Mouse (Mus musculus) left cerebral cortex, adult 11 months (tissue): ENCODE measurements at regions not wholly inside any gene's neighbourhood (a gene's known extent, or its start where the extent isn't known, plus 50 kb on each side); places are given as distances from the start of the nearest gene placed in this dataset.

Experiments
- DNase-seq: peaks from one replicate; pipeline ENCODE4 v3.0.0; 2022; ENCODE audit warnings: low spot score

DNA sequence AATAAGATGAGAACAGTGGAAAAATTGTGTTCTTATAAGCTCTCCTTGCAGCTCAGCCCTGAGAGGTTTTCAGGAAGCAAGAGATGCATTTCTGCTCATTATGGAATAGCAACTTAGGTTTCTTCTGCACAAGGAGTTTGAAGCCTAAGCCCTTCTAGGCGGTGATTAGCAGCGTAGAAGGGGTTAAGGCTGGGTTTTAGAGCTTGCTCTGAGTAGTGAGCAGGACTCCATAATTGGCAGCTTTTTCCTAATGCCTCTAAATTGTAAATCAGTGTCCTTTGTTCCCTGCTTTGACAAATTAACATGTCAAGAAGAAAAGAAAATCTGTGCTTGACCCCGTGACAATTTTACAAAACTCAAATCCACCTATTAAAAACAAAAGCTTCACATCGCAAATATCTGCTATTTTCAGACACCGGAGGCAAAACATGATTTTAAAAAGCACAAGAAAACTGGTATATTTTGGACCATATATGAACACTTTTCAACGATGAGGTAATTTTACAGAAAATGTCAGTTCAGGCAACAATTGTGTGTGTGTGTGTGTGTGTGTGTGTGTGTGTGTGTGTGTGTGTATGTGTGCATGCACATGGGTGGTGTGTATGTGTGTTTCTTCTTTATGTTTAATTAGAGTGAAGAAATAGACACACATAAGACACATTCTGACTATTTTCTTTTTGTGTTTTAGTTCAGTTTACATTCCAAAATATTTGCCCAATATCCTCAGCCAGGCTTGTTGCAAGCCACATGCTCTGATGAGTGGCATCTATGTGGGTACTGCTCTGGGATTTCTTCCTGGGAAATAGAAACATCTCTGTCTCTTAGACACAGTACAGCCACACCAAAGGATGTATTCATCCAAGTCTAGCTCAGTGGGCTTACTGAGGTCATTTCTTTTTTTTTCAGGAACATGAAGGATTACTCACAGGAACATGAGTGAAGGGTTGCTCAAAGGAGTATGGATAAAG lies 804.3 kb downstream of the Tmem132b start:
- no peak for DNase-seq

DNA sequence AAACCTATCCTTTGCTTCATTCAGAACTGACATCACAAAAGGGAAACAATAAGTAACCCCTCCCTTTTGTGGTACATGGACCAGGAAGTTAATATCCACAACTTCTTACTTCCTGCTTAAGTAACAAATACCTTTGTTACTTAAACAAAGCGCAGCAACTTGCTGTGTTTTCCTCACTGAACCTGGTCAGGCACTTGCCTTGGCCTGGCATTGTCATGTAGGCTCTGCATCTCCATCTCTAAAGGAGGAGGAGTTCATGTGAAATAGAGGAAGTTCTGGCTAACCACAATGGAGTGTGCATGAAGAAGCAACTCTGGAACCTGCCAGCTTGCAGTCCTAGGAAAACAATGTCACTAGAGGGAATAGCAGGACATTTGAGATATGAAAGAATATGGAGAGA lies 806.3 kb downstream of the Tmem132b start:
- DNase-seq: no peak

DNA sequence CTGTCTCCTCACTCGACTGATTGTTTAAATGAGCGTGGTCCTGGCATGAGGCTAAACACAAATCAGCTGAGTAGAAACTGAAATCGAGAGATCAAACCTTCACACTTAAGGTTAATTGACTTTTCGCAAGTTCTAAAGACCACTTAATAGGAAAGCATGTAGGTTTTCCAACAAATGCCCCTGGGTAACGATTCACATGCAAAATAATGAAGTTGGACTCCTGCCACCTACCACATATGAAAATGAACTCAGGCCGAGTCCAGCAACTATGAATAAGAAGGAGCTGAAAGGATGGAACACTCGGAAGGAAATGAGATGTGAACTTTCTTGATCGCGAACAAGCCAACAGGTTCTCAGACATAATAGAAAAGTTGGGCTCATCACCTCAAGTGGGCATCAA lies 812.0 kb downstream of the Tmem132b start:
- no peak for DNase-seq

DNA sequence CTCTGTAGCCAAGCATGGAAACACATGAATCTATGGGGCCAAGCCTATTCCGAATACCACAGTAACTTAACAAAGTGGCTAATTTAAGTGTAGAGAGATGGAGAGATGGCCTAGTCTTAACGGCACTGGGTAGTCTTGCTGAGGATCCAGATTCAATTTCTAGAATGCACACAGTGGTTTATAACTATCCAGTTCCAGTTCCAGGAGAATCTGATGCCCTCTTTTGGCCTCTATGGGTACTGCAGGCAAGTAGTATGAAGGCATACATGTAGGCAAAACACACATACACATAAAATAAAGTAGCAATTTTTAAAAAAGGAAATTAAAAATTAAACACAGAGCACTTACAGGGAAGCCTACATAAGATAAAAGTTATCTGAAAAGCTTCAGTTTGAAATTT lies 819.4 kb downstream of the Tmem132b start:
- DNase-seq: no peak

DNA sequence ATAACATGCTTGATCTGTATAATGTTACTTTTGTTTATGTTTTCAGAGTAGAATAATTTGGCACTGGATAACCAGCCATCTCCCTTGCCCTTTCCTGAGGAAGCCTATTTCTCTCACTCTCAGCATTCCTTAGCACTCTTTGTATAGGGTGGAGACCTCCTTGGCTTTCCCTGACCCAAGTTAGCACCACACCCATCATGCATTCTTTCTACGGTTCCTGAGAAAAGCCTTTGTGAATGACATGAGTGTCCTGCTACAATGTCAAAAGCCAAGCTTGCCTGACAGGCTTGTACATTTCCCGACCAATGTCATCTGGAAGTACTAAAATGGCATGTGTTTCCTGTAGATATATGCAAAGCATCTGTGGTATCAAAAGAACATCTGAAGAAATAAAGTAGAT lies 837.9 kb downstream of the Tmem132b start:
- DNase-seq: no peak

DNA sequence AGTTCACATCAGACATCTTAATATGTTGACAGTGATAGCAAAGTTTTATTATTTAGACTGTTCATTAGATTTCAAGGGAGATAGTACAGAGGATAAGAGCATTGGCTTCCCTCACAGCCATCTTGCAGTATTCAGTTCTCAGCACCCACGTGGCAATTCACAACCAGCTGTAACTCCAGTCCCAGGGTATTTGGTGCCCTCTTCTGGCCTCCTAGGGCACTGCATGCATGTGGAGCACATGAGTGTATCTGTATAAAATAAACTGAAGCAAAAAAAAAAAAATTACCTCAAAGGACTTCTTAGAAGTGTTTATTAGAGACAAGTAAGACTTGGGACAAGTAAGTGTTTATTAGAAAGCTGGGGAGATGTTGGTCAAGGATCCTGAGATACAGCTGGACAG lies 849.3 kb upstream of the Tmem132c start:
- no peak for DNase-seq

DNA sequence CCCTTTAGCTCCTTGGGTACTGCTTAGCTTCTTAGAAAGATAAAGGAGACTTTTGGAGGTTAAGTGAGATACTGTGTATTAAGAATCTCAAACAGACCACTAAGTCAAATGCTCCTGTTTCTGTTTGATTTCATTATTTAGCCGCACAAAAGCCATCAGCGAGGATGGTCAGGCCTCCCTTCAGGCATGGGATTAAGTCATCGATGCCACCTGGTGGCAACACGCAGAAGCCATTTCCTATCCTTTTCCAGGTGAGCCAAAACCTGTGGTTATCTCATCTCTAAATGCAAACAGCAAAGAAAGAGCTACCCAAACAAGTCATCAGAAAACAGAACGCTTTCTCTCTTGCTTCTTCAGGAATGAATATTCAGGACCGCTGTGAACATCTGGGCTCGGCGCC lies 846.3 kb upstream of the Tmem132c start:
- DNase-seq: peak; percentile 25

DNA sequence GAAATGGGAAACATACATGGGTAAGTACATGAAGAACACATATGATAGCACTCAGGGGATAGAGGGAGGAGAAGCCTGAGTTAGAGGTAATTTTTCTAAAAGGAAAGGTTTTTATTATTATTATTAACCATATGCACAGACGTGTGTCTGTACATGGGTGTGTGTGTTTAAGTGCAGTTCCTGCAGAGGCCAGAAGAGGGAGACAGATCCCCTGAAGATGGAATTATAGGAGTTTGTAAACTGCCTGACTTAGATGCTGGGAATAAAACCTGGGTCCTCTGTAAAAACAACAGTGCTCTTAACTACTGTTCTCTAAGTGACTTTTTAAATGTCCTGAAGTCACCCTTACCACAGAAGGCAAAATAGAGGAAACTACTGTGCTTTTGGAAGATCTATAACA lies 809.9 kb upstream of the Tmem132c start:
- no peak for DNase-seq

DNA sequence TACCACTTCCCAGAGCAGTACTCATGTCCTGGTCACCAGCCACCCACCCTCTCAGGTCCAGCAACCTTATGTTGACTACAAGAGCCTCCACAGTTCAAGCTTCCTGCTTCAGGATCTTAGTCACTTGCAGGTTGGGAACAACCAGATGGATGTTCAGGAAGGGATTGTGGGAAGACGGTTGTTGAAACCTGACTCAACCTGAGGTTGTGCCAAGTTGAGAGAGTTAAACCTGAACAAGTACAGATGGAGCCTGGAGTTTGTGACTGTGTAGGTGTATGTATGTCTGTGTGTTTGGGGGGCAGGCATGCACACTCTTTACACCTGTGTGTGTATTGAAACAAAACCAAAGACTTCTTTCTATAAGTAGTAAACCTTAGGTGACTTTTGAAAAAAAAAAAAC lies 802.9 kb upstream of the Tmem132c start:
- DNase-seq: no peak

DNA sequence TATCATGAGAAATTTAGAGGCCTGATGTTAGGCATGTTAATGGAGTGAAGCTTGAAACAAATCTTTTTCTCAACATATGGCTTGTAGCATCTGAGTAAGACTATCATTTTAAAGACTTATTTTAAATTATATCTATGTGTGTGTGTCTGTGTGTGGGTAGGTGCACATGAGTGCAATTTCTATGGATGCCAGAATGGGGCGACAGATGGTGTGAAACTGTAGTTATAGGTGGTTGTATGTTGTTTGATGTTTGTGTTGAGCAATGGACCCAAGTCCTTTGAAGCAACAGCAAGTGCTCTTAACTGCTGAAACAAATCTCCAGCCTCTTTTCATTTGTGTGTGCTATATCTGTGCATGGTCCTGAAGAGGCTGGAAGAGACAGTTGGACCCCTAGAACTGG lies 801.1 kb upstream of the Tmem132c start:
- DNase-seq: no peak

DNA sequence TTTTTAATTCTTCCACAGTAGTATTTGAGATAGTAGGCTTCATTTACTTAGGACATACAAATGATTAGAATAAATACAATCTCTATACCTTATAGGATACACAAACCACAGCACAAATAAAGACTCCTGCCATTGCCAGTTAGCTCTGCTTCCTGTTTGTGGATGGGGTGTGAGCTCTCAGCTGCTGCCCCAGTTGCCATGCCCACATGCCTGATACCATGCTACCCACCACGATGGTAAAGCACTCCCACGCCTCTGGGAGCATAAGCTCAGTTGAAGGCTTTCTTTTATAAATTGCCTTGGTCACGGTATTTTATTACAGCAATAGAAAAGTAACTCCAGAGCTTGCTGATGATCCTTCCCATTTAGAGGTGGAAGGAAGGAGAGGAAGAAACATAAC lies 765.8 kb upstream of the Tmem132c start:
- DNase-seq: no peak

DNA sequence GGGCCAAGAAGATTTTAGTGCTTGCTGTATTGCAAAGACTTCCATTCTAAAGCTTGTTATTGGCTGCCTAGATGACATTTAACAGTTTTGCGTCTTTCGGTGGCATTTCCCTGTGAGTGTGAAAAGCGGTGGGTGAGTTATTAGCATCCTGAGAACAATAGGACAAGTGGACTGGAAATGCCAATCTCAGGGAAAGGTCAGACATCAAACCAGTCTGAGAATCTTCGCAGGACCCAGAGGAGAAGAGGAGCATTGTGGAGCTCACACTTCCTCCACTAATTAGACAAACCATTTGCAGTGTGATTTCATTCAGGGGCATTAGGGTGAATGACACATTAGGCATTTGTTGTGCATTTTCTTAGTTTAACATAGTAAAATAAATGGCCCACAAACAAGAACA lies 719.5 kb upstream of the Tmem132c start:
- DNase-seq: no peak

DNA sequence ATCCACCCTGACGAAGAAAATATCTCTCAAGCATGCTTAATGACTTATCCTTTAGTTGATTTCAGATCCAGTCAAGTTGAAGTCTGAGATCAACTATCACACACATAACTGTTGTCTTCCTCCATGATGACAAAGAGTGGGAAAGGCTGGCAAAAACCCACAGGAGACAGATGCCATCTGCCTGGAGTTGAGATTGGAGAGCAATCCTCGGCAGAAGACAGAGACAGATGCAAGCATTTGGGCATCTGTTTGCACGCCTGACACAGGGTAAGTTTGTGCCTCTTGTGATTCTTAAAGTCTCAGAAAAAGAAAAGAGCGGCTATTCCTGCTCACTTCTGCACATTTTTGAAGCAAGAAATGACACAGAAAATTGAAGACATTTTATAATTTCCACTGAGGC lies 715.7 kb upstream of the Tmem132c start:
- DNase-seq: peak; percentile 28

DNA sequence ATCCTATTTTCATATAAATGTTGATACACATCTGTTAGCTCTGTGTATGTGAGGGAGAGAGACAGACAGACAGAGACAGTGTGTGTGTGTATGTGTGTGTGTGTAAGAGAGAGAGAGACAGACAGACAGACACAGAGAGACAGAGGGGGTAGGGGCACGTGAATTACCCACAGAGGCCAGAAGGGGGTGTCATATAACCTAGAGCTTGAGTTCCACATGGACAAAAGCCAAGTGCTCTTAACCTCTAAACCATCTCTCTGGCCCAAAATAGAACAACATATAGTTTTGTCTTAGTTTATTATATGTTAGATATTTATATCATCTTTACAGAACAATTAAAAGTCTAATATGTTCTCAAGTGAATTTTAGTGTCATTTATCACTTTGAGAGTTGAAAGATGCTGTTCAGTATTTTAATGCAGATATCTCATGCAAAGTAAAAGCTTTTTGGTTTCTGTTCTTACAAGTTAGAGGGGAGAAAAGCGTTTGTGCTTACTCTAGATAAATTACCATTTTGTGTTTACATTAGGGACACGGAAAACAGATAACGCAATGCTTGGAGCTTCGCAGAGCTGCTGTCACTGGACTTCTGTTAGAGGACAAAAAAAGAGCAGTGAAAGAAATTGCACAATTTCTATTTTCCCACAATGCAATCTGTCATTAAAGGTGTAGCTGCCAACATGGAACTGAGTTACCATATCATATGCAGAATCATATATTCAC lies 710.6 kb upstream of the Tmem132c start:
- DNase-seq: no peak

DNA sequence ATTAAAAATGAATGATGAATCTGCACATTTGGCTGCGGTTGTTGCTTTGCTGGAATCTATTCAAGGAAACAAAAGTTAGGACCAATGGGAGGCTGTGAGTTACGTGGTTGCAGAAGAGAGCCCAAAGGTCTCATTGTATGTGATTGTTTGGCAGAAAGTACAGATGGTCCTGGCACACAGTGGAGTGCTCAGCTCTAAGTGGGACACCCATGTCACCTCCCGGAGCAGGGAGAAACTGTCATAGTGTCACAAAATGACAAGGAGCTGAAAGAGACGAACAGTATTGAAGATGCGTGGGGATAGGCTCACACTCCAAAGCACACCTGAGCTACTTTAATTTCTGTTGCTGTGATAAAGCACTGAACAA lies 710.1 kb upstream of the Tmem132c start:
- no peak for DNase-seq

DNA sequence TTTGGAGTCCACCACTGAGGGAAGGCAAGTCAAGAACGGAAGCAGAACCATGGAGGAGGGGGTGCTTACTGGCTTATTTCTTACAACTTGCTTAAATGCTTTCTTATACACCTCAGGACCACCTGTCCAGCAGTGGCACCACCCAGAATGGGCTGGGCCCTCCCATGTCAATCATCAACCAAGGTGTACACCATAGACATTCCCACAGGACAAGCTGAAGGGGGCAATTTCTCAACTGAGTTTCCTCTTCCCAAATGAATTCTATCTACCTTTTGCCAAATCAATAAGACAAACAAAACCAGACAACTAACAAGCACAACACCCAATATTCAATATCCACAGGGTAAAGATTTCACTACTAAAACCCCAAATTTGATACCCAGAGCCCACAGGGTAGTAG lies 709.6 kb upstream of the Tmem132c start:
- DNase-seq: no peak

DNA sequence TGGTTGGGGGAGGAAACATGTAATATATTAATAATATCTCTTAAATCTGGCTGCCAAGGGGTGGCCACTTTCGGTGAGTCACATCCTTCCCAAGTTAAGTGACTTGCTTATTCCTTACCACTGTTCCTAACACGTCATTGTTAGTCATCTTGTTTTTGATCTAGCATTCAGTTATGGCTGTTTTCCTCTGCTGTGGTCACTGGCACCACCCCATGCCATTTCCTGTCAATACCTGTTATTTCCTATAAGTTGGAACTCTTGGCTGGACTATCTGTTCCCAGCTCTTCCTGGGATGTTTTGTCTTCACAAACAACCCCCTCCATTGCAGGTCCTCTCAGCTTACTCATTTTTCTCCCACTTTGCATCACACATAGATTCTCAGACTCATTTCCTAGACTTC lies 703.5 kb upstream of the Tmem132c start:
- DNase-seq: no peak

DNA sequence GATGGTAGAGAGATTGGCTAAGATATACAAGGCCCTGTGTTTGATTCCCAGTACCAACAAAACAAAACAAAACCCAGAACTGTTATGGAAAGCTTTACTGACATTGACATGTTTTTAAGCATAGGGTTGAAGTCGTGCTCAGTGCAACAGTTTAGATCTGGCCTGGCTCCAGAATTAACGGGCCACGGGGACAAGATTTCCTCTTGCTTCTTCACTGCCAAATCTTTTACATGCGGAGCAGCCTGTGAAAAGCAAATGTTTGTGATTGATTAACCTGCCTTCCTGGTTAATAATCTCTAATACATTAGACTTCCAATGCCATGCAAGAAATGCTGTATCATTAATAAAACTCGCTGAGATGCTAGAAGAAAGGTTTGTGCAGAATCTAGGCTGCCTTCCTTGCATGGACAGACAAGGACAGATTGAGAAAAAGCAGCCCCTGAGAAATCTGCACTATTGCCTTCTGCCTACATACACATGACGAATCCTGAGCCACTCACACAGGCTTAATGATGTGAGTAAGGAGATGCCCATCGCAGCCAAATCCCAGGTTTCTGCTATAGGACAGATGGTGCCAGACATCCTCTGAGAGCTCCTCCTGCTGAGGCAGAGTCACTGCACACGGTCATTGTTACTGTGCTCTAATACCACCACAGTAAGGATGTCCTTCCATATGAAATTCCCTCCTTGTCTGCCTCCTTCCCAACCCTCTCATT lies 697.2 kb upstream of the Tmem132c start:
- no peak for DNase-seq

DNA sequence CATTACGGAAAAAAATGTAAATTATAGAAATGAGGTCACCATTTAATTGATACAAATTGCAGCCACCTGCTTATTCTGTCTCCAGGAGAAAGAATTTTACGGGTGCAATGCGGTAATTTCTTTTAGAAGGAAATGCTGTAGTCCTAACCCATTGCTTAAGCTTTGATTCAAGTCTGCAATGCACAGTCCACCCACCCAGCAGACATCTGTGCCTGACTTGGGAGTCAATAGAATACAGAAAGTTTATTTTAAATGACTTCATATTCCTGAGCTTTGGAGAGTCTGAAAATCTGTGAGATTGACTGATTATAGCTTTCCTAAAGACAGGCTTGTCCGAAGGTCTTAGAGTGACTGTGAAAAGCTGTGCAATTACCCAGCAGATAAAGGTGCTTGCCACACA lies 693.8 kb upstream of the Tmem132c start:
- DNase-seq: no peak

DNA sequence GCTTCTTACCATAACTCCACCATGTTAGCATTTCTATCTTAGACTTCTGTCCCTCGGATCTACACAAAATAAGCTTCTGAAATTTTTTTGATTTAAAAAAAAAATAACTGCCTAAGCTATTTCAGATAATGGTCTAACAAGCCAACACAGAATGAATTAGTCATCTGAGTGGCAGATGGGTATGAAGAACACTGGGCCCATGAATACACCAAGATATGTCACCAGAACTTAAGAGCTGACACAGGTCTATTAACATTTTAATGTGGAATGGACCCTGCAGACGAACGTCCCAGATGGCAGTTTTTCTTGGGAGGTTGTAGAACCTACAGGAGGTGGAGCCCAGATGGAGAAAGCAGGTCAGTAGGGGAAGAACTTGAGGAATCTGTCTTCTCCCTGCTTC lies 689.9 kb upstream of the Tmem132c start:
- DNase-seq: no peak

DNA sequence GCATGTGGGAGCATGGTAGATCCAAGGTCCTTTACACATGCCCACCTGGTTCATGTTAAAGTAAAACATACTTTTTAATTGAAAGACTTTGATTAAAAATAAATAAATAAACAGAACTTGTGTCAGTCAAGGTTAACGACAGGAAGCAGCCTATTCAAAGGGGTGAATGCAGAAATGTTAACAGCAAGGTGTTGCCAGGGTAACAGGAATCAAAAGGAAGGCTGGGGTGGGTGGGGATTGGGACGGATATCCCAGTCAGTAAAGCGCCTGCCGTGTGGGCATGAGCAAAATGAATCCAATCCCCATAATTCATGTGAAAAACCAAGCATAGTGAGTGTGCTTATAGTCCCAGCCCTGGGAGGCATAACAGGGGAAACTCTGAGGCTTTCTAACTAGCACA lies 682.6 kb upstream of the Tmem132c start:
- no peak for DNase-seq

DNA sequence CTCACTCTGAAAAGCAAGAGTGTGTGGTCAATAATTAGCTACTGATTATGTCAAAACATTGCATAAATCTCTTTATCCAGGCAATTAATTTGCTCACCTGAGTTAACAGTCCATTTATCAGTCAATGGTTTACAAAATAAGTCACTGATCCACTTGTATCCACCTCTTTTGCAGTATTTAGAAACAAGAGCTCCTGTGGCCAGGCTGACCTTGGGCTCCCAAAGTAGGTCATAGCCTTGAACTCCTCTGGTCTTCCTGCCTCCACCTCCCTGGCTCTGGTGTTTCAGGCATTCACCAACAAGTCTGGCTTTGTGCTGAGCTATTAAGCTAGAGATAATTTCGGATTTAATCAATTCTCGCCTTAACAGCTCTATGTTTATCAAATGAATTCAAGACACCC lies 675.8 kb upstream of the Tmem132c start:
- DNase-seq: no peak

DNA sequence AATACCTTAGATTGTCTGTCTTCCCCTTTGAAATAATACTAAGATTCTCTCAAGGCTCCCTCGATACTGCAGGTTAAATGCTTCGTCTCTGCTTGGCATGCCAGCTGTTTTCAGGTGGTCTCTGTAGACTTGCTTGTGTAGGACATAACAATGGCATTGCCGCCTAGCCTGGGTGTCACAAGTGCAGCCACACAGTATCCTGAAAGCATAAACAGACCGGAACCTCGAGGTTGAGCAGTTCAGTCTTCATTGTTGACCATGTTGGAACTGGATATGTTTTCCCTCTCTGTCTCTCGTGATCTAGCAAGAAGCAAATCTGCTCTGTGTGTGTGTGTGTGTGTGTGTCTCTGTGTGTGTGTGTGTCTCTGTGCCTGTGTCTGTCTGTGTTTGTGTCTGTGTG lies 675.4 kb upstream of the Tmem132c start:
- DNase-seq: no peak
